Mouse (Mus musculus): ENCODE data around the gene Olfr670. TPM values are rescaled to one million over a fixed set of nuclear protein-coding genes. Genes with fewer than 3 reads are reported as not detected.
"Not testable (repeated sequence)": the region's sequence is repeated elsewhere in the genome, so short reads cannot be mapped to it uniquely, and the experiment has no call there.

The Olfr670 gene
- not detected for total RNA-seq (2022)

GRCm38 (mm10) chr7:104962520-104962919, at the start of gene Olfr670:
Gene Olfr670 (minus strand): TSS chr7:104962620.
- peak; percentile 1 for DNase-seq

- DNase-seq, result no peak
These were observed 39.5 kb upstream of the Olfr670 start, which contains the start of gene Olfr672 for GRCm38 (mm10) chr7:105001929-105002328. Gene Olfr672 (minus strand): TSS chr7:105002029.

GRCm38 (mm10) chr7:104979026-104979425, 16.6 kb upstream of the Olfr670 start, which contains the start of gene Olfr671:
Gene Olfr671 (minus strand): TSS chr7:104979126.
- DNase-seq, result no peak

GRCm38 (mm10) chr7:104972507-104972906, 10.1 kb upstream of the Olfr670 start:
- not testable (repeated sequence) for DNase-seq

- not testable (repeated sequence) for DNase-seq
These were observed 12.2 kb downstream of the Olfr670 start for GRCm38 (mm10) chr7:104950234-104950633.

- no peak for DNase-seq
These were observed 28.5 kb downstream of the Olfr670 start, which contains the start of gene Olfr669 for GRCm38 (mm10) chr7:104933940-104934339. Gene Olfr669 (plus strand): TSS chr7:104934240.

- no peak for DNase-seq
These were observed 34.5 kb downstream of the Olfr670 start, which contains the start of gene Olfr668 for GRCm38 (mm10) chr7:104927957-104928356. Gene Olfr668 (minus strand): TSS chr7:104928057.

- DNase-seq, result no peak
These were observed 41.0 kb downstream of the Olfr670 start, which contains the start of gene Olfr667 for GRCm38 (mm10) chr7:104921382-104921781. Gene Olfr667 (minus strand): TSS chr7:104921482.

Other genes starting within 250 kb of the Olfr670 start
- gene Usp17le, start 185.2 kb downstream of the Olfr670 start, total RNA-seq (2022), result not detected
- gene Usp17lb, start 120.0 kb downstream of the Olfr670 start, total RNA-seq (2022), result not detected
- gene Usp17la, start 105.6 kb downstream of the Olfr670 start, total RNA-seq (2022), result not detected
- not detected for gene Olfr665, start 84.6 kb downstream of the Olfr670 start, total RNA-seq (2022)
- not detected for gene Olfr666, start 66.7 kb downstream of the Olfr670 start, total RNA-seq (2022)
- not detected for gene Olfr667, start 41.1 kb downstream of the Olfr670 start, total RNA-seq (2022)
- not detected for gene Olfr668, start 34.6 kb downstream of the Olfr670 start, total RNA-seq (2022)
- gene Olfr669, start 28.4 kb downstream of the Olfr670 start, total RNA-seq (2022), result not detected
- not detected for gene Olfr671, start 16.5 kb upstream of the Olfr670 start, total RNA-seq (2022)
- not detected for gene Olfr672, start 39.4 kb upstream of the Olfr670 start, total RNA-seq (2022)
- gene Olfr675, start 65.8 kb upstream of the Olfr670 start, total RNA-seq (2022), result not detected
- not detected for gene Olfr676, start 70.1 kb upstream of the Olfr670 start, total RNA-seq (2022)
- not detected for gene Olfr677, start 88.8 kb upstream of the Olfr670 start, total RNA-seq (2022)
- not detected for gene Olfr678, start 101.9 kb upstream of the Olfr670 start, total RNA-seq (2022)
- not detected for gene Olfr679, start 118.6 kb upstream of the Olfr670 start, total RNA-seq (2022)
- not detected for gene Olfr680-ps1, start 130.2 kb upstream of the Olfr670 start, total RNA-seq (2022)
- not detected for gene Olfr681, start 154.2 kb upstream of the Olfr670 start, total RNA-seq (2022)
- gene Olfr683, start 184.4 kb upstream of the Olfr670 start, total RNA-seq (2022), result not detected
- gene Olfr684, start 201.0 kb upstream of the Olfr670 start, total RNA-seq (2022), result not detected
- not detected for gene Olfr685, start 223.4 kb upstream of the Olfr670 start, total RNA-seq (2022)
- not detected for gene Olfr686, start 244.9 kb upstream of the Olfr670 start, total RNA-seq (2022)

All from adrenal gland, adult 8-10 months (tissue).